8 mouse cellular contexts compared by ENCODE assay signal in genomic region chr17:88508846-88509508, GRCm38 (mm10). TPM values are rescaled to one million over a fixed set of nuclear protein-coding genes. Genes with fewer than 3 reads are reported as not detected.
A peak's percentile ranks its signal among the peaks of the same experiment; 100 is the strongest.
DNase-seq lines count a peak whose midpoint lies in the region; ATAC-seq and TF ChIP-seq lines count a peak whose summit lies in the region.

No protein-coding gene starts in this region.

- WGBS in kidney, embryonic 15.5 days = 18% methylated on average over 12 of the region's 12 CpGs

- H3K36me3 ChIP-seq in ES-Bruce4 (ENCODE audit: control insufficient read depth, insufficient read depth, low read length, poor library complexity, severe bottlenecking) = no peaks in the 10 kb centered on the region
- no peaks in the 10 kb centered on the region for H3K36me3 ChIP-seq in kidney, embryonic 15.5 days

- H3K4me3 ChIP-seq in ES-Bruce4 (ENCODE audit: low read depth, low read length) = peak overlapping the region; percentile 13
- H3K4me3 ChIP-seq in kidney, embryonic 15.5 days (replicated peaks) = peak overlapping the region; percentile 8; the same call in 1 of the 2 replicates

- no peak for TF ChIP-seq EP300 in ES-Bruce4 (IDR thresholded peaks at IDR 0.05; ENCODE audit: insufficient read depth, low read depth, low read length)

- no peak for TF ChIP-seq POLR2A in ES-Bruce4 (IDR thresholded peaks at IDR 0.05; ENCODE audit: insufficient read depth, low read length)

- peak; percentile 21 for DNase-seq in embryo, embryonic 11 days
- DNase-seq in embryo, embryonic 10 days (ENCODE audit: low spot score) = no peak
- peak; percentile 63 to 68 for DNase-seq in cerebellum, adult 18-20 months
- DNase-seq in heart, adult 8-10 months (ENCODE audit: low spot score) = peak; percentile 54
- peak; percentile 81 for DNase-seq in lung, postnatal 14 days
- peak; percentile 69 to 81 for DNase-seq in spleen, postnatal 4 days (ENCODE audit: low spot score in 2 of 2)

- H3K4me2 ChIP-seq in kidney, embryonic 15.5 days = peak overlapping the region; percentile 45

- ATAC-seq in kidney, embryonic 15.5 days (replicated peaks; ENCODE audit: low FRiP score) = peak; percentile 79

- H3K9ac ChIP-seq in ES-Bruce4 (ENCODE audit: low read depth, poor library complexity, severe bottlenecking) = peak overlapping the region; percentile 74
- H3K9ac ChIP-seq in kidney, embryonic 15.5 days = no peak overlapping the region

- H3K27me3 ChIP-seq in ES-Bruce4 (ENCODE audit: control insufficient read depth, insufficient read depth, low read length, poor library complexity, severe bottlenecking) = no peaks in the 10 kb centered on the region
- no peaks in the 10 kb centered on the region for H3K27me3 ChIP-seq in kidney, embryonic 15.5 days

- H3K9me3 ChIP-seq in ES-Bruce4 (replicated peaks; ENCODE audit: control insufficient read depth, insufficient read depth, low read length, poor library complexity, severe bottlenecking) = no peaks in the 10 kb centered on the region
- H3K9me3 ChIP-seq in kidney, embryonic 15.5 days (replicated peaks) = no peaks in the 10 kb centered on the region

- H3K27ac ChIP-seq in ES-Bruce4 (ENCODE audit: insufficient read depth, low read length) = peak overlapping the region; percentile 83
- H3K27ac ChIP-seq in kidney, embryonic 15.5 days = peak overlapping the region; percentile 20; the same call in 1 of the 2 replicates

- TF ChIP-seq CTCF in ES-Bruce4 (IDR thresholded peaks at IDR 0.05; ENCODE audit: low read depth, low read length) = no peak

- H3K4me1 ChIP-seq in ES-Bruce4 (ENCODE audit: control insufficient read depth, insufficient read depth, low read length) = no peaks in the 10 kb centered on the region
- peaks cover 16% of the 10 kb centered on the region; the same call in 1 of the 2 replicates for H3K4me1 ChIP-seq in kidney, embryonic 15.5 days

RNA-seq across cellular contexts. Expression of gene Ppp1r21, which starts 20.9 kb away (rescaled TPM):
- polyA plus RNA-seq in ES-Bruce4 (2011; ENCODE audit: insufficient read depth, insufficient read length, low read depth, missing spikeins) = 22.7 and 25.7 TPM in 2 replicates
- total RNA-seq in heart, adult 8-10 months (2022) = 10 to 100 TPM in 1 of 4 experiments, 1 to 10 TPM in 3; 6.3 to 11.3 (median 9.1) TPM
- 26.4 and 26.8 TPM in 2 replicates for polyA plus RNA-seq in kidney, embryonic 15.5 days (2015; fragmentation: Nextera tagmentation; extraction: Ambion mirVana)
